Mouse (Mus musculus) T-cell, adult 2 months (primary cell): ENCODE measurements around the gene Dda1.
"Not testable (repeated sequence)": the region's sequence is repeated elsewhere in the genome, so short reads cannot be mapped to it uniquely, and the experiment has no call there.

Experiments
- DNase-seq: peaks from one replicate; pipeline ENCODE4 v3.0.0; 2022; ENCODE audit warnings: low spot score

Gene Dda1

GRCm38 (mm10) chr8:71468916-71469315, at the start of gene Dda1:
Gene Dda1, plus strand, starts transcription at chr8:71469199.
- peak; percentile 98 for DNase-seq

- DNase-seq, result no peak
Measured at GRCm38 (mm10) chr8:71422121-71422520, 46.9 kb upstream of the Dda1 start.

GRCm38 (mm10) chr8:71432935-71433334, 36.1 kb upstream of the Dda1 start:
- DNase-seq, result not testable (repeated sequence)

GRCm38 (mm10) chr8:71437041-71437440, 32.0 kb upstream of the Dda1 start:
- no peak for DNase-seq

- peak; percentile 71 for DNase-seq
Measured at GRCm38 (mm10) chr8:71441404-71441803, 27.6 kb upstream of the Dda1 start.

- DNase-seq, result no peak
Measured at GRCm38 (mm10) chr8:71445096-71445495, 23.9 kb upstream of the Dda1 start.

- DNase-seq, result no peak
Measured at GRCm38 (mm10) chr8:71451337-71451736, 17.7 kb upstream of the Dda1 start.

- no peak for DNase-seq
Measured at GRCm38 (mm10) chr8:71451777-71452176, 17.2 kb upstream of the Dda1 start.

GRCm38 (mm10) chr8:71452669-71453068, 16.3 kb upstream of the Dda1 start:
- no peak for DNase-seq

GRCm38 (mm10) chr8:71454668-71455067, 14.3 kb upstream of the Dda1 start:
- DNase-seq, result no peak

GRCm38 (mm10) chr8:71456906-71457305, 12.1 kb upstream of the Dda1 start:
- no peak for DNase-seq

GRCm38 (mm10) chr8:71457659-71458270, 11.2 kb upstream of the Dda1 start:
- DNase-seq, result no peak

- no peak for DNase-seq
Measured at GRCm38 (mm10) chr8:71460716-71461115, 8.3 kb upstream of the Dda1 start.

GRCm38 (mm10) chr8:71461152-71461840, 7.7 kb upstream of the Dda1 start:
- no peak for DNase-seq

GRCm38 (mm10) chr8:71462191-71462590, 6.8 kb upstream of the Dda1 start:
- no peak for DNase-seq

GRCm38 (mm10) chr8:71462786-71463185, 6.2 kb upstream of the Dda1 start:
- peak; percentile 96 for DNase-seq

- peak; percentile 88 for DNase-seq
Measured at GRCm38 (mm10) chr8:71463188-71464033, 5.6 kb upstream of the Dda1 start, which contains the start of gene Abhd8. Gene Abhd8, minus strand, starts transcription at chr8:71463655.

GRCm38 (mm10) chr8:71464513-71465500, 4.2 kb upstream of the Dda1 start, which contains the start of gene Mrpl34:
Gene Mrpl34, plus strand, starts transcription at chr8:71464959.
- peak; percentile 99 for DNase-seq

GRCm38 (mm10) chr8:71465733-71466132, 3.3 kb upstream of the Dda1 start:
- DNase-seq, result no peak

GRCm38 (mm10) chr8:71466198-71466597, 2.8 kb upstream of the Dda1 start:
- no peak for DNase-seq

GRCm38 (mm10) chr8:71467201-71467600, 1.8 kb upstream of the Dda1 start:
- no peak for DNase-seq
